Mouse (Mus musculus): ENCODE data around the gene Stk11. TPM values are rescaled to one million over a fixed set of nuclear protein-coding genes. Genes with fewer than 3 reads are reported as not detected.

Gene Stk11
- total RNA-seq, 2 experiments from 2014 or later, result 47.7 to 152 TPM

- no peak for ATAC-seq (replicated peaks; ENCODE audit: low FRiP score, poor library complexity, severe bottlenecking)
These were observed 25.0 kb downstream of the Stk11 start, which contains the start of gene Cbarp for GRCm38 (mm10) chr10:80140666-80141035. TSS of gene Cbarp (minus strand) at chr10:80140835.

DNA sequence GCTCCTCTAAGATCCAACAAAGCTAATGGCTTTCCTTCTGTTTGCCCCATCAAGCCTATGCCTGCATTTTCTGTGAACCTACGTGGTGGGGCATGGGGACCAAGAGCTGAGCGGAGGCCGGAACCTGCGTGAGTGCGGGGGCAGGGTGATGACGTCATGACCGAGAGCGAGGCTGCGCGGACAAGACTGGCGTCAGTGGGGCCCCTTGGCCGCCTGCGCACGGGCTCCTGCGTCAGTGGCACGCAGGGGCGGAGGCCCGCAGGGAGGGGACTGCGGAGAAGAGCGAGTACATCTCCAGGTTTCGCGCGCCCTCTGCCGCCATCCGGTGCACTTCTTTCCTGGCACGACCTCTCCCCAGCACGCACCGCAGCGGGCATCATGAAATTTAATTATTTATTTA lies 25.6 kb downstream of the Stk11 start:
- ATAC-seq (replicated peaks; ENCODE audit: low FRiP score, poor library complexity, severe bottlenecking), result peak; percentile 71

DNA sequence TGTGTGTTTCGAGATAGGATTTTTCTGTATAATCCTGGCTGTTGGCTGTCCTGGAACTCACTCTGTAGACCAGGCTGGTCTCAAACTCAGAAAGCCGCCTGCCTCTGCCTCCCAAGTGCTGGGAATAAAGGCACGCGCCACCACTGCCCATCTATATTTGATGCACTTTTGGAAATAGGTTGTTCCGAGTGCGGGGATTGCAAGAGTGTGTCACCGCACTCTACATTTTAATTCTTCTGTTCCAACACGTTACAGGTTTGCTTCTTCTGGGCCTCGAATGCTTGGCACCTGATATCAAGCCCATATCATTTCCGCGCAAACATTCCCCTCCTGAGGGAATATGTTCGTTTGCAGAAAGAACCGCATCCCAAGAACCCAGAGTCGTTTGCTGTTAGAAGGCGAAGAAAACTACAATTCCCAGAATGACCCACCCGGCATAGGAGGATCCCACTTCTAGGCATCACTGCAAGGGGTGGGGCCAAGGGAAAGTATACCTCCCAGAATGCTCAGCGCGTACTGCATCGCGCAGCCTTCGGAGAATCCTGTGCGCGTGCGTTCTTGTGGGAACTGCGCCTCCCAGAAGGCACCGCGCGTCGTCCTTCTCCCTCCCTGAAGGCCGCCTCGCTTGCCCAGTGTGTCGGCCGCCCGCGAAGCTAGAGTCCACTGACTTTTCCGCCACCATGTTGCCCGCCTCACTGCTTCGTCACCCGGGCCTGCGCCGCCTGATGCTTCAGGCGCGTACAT lies 26.4 kb downstream of the Stk11 start:
- peak; percentile 72 for ATAC-seq (replicated peaks; ENCODE audit: low FRiP score, poor library complexity, severe bottlenecking)

- peak; percentile 26 for ATAC-seq (replicated peaks; ENCODE audit: low FRiP score, poor library complexity, severe bottlenecking)
These were observed 26.9 kb downstream of the Stk11 start for GRCm38 (mm10) chr10:80142530-80142925.

DNA sequence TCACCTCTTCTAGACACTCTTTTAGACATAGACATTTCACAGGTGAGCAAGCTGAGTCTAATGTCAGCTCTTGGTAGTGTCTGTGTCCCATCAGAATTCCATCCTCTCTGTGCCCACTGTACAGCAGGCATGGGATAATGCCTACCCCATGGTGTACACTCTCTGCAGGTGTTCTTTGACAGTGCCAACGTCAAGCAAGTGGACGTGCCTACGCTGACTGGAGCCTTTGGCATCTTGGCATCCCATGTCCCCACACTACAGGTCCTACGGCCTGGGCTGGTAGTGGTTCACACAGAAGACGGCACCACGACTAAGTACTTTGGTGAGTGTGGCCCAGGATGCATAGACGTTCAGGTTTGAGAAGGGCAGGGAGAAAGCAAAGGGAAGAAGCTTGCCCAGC lies 28.1 kb downstream of the Stk11 start:
- ATAC-seq (replicated peaks; ENCODE audit: low FRiP score, poor library complexity, severe bottlenecking), result no peak

DNA sequence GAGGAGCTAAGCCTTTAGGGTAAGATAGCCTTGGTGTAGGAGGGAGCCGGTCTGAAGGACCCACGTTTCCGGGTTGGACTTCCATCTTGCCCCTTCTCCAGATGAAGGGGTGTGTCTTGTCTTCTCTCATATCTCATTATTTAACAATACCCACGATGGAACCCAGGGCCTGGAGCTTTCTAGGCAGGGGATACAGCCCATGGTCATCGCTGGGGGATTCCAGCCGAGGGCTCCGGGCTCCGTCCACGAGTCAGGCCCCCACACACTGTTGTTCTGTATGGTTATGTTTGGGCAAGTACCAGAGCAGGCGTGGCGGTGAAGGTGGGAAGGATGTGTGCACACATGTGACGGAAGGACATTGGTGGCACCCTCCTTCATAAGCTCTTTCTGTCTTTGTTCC lies 28.6 kb downstream of the Stk11 start:
- no peak for ATAC-seq (replicated peaks; ENCODE audit: low FRiP score, poor library complexity, severe bottlenecking)

DNA sequence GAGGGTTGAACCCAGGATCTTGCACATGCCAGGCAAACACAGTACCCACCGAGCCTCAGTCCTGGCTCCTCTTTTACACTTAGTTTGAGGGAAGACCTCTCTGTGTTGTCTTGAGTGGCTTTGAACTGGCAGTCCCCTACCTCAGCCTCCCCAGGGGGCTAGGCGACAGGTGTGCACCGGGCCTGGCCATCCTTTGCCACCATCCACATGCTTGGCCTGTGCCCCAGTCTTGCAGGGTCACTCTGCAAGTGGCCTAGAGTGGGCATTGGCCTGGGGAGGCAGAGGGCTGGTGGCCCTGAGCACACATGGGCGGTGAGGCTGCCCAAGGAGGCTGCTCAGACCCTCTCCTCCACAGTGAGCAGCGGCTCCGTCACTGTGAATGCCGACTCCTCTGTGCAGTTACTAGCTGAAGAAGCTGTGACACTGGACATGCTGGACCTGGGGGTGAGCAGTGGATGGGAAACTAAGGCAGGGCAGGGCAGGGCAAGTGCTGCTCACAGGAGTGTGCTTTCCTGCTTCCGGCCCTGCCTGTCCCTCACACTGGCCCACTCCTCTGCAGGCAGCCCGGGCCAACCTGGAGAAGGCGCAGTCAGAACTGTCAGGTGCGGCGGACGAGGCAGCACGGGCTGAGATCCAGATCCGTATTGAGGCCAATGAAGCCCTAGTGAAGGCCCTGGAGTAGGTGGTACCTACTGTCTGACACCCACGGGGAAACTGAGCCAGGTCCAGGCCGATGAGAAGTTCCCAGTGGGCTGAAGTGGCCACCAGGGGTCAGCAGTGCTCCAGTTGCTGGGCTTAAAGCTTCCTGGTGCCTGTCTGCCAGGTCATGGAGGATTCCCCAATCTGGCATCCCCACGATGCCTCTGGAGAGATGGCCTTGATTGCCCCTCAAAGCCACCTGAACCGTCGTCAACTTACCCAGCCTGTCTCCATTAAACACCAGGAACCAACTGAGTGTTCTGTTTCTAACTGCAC lies 29.5 kb downstream of the Stk11 start:
- no peak for ATAC-seq (replicated peaks; ENCODE audit: low FRiP score, poor library complexity, severe bottlenecking)

- 0 out of 2 replicates have a peak, but pooled peaks have one; percentile 3 for ATAC-seq (replicated peaks; ENCODE audit: low FRiP score, poor library complexity, severe bottlenecking)
These were observed 30.3 kb downstream of the Stk11 start for GRCm38 (mm10) chr10:80145896-80146295.

GRCm38 (mm10) chr10:80146568-80147011 lies 31.0 kb downstream of the Stk11 start:
- no peak for ATAC-seq (replicated peaks; ENCODE audit: low FRiP score, poor library complexity, severe bottlenecking)

- no peak for ATAC-seq (replicated peaks; ENCODE audit: low FRiP score, poor library complexity, severe bottlenecking)
These were observed 31.6 kb downstream of the Stk11 start for GRCm38 (mm10) chr10:80147146-80147718.

DNA sequence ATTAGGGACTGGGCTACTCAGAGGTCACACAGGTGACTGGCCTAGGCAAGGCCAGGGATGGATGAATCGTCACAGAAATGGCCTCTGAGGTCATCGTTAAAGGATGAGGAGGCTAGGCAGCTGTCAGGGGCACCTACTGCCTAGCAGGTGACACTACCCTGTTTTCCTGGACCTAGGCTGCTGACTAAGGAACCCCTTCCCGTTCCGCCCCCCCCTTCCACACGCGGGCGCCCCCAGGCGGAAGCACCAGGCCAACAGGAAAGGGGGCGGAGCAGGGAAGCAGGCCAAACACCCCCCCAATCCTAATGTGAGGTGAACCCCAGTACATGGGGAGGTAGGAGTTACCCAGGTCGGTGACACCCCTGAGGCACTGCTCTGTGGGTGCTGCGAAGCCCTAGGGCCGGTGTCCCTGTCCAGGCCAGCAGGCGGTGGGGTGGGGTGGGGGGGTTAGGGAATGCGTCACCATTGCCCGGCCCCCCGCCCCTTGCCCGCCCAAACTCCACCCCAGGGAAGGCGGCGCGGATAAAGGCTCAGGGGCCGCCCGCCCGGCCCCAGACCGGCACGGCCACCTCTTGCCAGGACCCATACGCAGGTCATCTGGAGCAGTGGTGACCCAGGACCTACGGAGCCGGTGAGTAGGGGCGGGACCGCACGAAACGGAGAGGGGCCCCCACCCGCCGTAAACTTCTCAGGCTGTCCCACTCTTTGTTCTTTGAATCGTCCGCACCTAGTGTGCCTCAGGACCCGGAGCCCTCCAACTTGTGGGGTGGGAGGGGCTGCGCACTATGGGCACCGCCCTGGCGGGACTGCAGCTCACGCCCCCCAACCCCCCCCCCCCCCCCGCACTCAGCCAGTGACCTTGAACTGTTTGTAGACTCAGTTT lies 32.4 kb downstream of the Stk11 start, which contains the start of gene Midn:
Gene Midn (plus strand): TSS at position 554 of the 883 bp plus-strand sequence.
- ATAC-seq (replicated peaks; ENCODE audit: low FRiP score, poor library complexity, severe bottlenecking), result 0 out of 2 replicates have a peak, but pooled peaks have one; percentile 5

DNA sequence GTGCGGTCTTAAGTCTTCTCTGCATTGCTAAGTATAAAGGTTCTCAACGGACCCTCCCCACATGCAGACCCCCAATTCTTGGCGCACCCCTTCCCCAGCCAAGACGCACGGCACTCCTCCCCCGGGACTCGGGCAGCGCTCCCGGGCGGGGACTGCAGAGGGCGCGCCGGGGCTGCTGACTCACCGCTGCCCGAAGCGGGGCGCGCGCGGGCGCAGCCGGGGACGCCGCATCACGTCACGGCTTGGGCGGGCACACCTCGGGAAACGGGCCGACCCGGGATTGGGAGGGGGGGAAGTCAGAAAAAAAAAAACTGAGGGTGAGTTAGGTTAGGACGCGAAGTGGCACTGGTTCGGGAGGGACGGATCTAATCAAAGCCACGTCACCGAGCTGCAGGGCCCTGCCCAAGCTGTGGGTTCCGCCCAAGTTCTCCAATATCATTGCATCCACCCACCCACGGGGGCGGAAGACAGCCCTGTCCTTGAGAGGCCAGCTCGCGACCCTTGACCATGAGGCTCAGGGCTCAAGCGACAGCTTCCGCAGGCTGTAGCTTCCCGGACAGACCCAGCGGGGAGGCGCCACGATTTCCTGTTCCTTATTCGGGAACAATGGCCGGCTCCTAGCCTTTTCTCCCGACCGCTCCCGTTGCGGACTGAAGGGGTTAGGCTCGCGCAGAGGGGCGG lies 33.1 kb downstream of the Stk11 start:
- peak; percentile 45 for ATAC-seq (replicated peaks; ENCODE audit: low FRiP score, poor library complexity, severe bottlenecking)

DNA sequence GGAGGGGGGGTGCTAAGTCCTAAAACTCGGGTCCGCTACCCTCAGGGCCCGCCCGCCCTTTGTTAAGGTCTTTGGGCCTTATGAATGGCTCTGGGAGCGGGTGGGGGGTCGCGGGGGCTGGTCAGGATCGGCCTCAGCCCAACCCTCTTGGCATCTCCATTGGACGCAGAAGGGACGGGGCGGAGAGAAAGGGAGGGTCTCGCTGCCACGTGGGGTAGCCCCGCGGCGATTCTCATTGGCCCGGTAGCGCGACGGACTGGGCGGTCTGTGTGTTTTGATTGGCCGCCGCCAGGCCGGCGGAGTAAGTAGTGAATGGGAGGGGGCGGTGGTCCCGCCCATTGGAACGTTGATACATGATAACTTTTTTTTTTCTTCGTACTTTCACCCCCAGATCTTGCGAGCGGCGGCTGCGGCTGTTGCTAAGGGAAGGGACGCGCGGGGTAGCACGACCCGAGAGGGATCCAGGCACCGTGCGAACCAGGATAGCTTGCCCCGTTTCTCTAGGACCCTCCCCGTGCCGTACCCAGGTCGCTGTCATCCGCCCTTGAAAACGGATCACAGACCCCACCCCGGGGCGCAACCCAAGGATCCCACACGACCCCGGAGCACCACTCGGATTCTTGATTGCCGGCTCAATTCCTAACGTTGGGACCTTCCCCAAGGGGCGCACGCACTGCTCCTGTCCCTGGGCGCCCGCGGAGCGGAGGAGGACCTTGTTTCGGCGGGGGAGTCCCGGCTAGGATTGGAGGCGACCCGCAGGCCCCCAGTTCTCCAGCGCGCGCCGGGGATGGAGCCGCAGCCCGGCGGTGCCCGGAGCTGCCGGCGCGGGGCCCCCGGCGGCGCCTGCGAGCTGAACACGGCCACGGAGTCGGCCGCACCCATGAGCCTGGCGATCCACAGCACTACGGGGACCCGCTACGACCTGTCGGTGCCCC lies 34.0 kb downstream of the Stk11 start:
- ATAC-seq (replicated peaks; ENCODE audit: low FRiP score, poor library complexity, severe bottlenecking), result peak; percentile 59

GRCm38 (mm10) chr10:80150226-80151210 lies 34.9 kb downstream of the Stk11 start:
- no peak for ATAC-seq (replicated peaks; ENCODE audit: low FRiP score, poor library complexity, severe bottlenecking)

DNA sequence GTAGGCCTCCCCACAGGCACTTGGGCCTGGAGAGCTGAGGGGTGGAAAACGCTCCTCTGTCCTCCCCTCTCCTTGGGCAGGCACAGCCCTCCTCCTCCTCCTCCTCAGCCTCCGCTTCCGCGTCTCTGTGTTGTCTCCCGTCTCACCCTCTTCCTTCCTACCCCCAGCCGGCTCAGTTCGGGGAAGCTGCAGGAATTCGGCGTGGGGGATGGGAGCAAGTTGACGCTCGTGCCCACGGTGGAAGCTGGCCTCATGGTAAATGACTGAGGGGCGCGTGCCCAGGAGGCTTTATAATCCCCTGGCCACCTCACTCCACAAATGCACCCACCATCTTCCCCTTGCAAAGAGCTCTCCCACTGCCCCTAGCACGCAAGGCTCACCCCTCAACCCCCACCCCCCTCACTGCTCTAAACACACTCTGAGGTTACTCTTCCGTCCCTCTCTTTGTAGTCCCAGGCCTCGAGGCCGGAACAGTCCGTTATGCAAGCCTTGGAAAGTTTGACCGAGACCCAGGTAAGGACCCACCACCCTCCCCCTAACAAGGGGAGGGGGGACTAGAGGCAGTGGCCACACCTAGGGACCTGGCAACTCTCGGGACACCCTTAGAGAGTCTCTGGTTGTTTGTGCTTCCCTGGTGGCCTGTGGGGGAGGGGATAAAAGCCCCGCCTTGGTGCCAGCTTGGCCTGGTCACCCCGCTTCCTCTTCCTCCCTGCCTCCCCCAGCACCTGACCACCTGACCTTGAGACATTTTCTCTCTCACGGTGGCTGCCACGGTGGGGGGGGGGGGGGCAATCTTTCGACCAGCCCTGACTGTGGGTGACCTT lies 35.8 kb downstream of the Stk11 start:
- no peak for ATAC-seq (replicated peaks; ENCODE audit: low FRiP score, poor library complexity, severe bottlenecking)
